8 mouse cellular contexts compared by ENCODE assay signal in the genomic region with DNA sequence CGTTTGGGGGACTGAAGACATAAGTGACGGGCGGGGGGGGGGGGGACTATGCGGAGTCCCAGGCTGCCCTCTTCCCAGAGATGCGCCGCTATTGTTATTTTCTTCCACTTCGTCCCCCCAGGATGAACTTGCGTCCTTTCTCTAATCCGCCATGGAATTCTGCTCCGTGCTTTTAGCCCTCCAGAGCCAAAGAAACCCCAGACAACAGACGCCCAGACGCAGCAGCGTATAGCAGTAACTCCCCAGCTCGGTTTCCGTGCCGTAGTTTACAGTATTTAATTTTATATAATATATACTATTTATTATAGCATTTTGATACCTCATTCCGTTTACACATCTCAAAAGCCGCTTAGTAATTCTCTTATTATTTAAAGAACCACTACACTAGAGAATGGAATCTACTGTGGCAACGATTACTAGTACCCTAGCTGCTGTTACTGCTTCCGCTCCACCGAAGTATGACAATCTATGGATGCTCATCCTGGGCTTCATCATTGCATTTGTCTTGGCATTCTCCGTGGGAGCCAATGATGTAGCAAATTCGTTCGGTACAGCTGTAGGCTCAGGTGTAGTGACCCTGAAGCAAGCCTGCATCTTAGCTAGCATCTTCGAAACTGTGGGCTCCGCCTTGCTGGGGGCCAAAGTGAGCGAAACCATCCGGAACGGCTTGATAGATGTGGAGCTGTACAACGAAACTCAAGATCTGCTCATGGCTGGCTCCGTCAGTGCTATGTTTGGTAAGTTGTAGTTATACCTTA. TPM values are rescaled to one million over a fixed set of nuclear protein-coding genes. Genes with fewer than 3 reads are reported as not detected.
DNase-seq lines count a peak whose midpoint lies in the region; ATAC-seq lines count a peak whose summit lies in the region.

No protein-coding gene starts in this region.

- H3K9me3 ChIP-seq in heart, embryonic 14.5 days (ENCODE audit: control insufficient read depth, low read length) = no peaks in the 10 kb centered on the region
- H3K9me3 ChIP-seq in limb, embryonic 15.5 days = no peaks in the 10 kb centered on the region

- DNase-seq in frontal cortex, postnatal 14 days (ENCODE audit: low spot score in 2 of 2) = no peak
- DNase-seq in 3T3-L1 (ENCODE audit: low read depth, low spot score) = peak; percentile 58
- peak; percentile 43 to 64 for DNase-seq in cerebellum, postnatal 10 days
- DNase-seq in retina, embryonic 14.5 days (ENCODE audit: low spot score) = peak; percentile 47
- DNase-seq in gastrocnemius, postnatal 14 days = no peak

- H3K27me3 ChIP-seq in heart, embryonic 14.5 days (ENCODE audit: control insufficient read depth, insufficient read depth, low read length) = no peaks in the 10 kb centered on the region
- H3K27me3 ChIP-seq in limb, embryonic 15.5 days = no peaks in the 10 kb centered on the region

- 25% methylated on average over 27 of the region's 31 CpGs for WGBS in heart, embryonic 14.5 days
- 17% methylated on average over 30 of the region's 31 CpGs for WGBS in limb, embryonic 15.5 days

- peaks cover 47% of the 10 kb centered on the region for H3K36me3 ChIP-seq in heart, embryonic 14.5 days (ENCODE audit: control insufficient read depth, insufficient read depth, low read length)
- H3K36me3 ChIP-seq in limb, embryonic 15.5 days = peaks cover 27% of the 10 kb centered on the region

- peak overlapping the region; percentile 96 for H3K9ac ChIP-seq in heart, embryonic 14.5 days (ENCODE audit: low read length)
- H3K9ac ChIP-seq in limb, embryonic 15.5 days = peak overlapping the region; percentile 81

- peak; percentile 20; the same call in 1 of the 2 replicates for ATAC-seq in frontal cortex, adult (ENCODE audit: low TSS enrichment)
- no peak for ATAC-seq in heart, embryonic 14.5 days (ENCODE audit: insufficient number of reproducible peaks, insufficient read depth, low FRiP score, low read depth)
- ATAC-seq in limb, embryonic 15.5 days (ENCODE audit: insufficient number of reproducible peaks, low FRiP score, low TSS enrichment, low read depth) = no peak

- intact Hi-C loops in gastrocnemius, postnatal 14 days (cut with DNase I; ENCODE audit: low total_unique reads) = no loop called here

- H3K4me2 ChIP-seq in heart, embryonic 14.5 days (ENCODE audit: low read length) = peak overlapping the region; percentile 67
- H3K4me2 ChIP-seq in limb, embryonic 15.5 days = peak overlapping the region; percentile 90

- H3K4me1 ChIP-seq in heart, embryonic 14.5 days (ENCODE audit: control insufficient read depth in 2 of 2, insufficient read depth in 2 of 2, low read length in 2 of 2) = peaks cover 6 to 22% of the 10 kb centered on the region in 2 experiments
- H3K4me1 ChIP-seq in limb, embryonic 15.5 days = peaks cover 11% of the 10 kb centered on the region

- H3K4me3 ChIP-seq in heart, embryonic 14.5 days (ENCODE audit: control insufficient read depth in 1 of 2, insufficient read depth in 1 of 2, low read depth in 1 of 2, low read length in 2 of 2) = peak overlapping the region; percentile 52 to 83
- peak overlapping the region; percentile 86 for H3K4me3 ChIP-seq in limb, embryonic 15.5 days

- H3K27ac ChIP-seq in heart, embryonic 14.5 days (replicated peaks in 1 of 2; ENCODE audit: control insufficient read depth in 1 of 2, insufficient read depth in 1 of 2, low read depth in 2 of 2, low read length in 2 of 2) = peak overlapping the region in 1 of 2 experiments; percentile 93; a peak in 2 of 4 replicates
- H3K27ac ChIP-seq in limb, embryonic 15.5 days = peak overlapping the region; percentile 90

RNA-seq across cellular contexts. Expression of a gene that starts 0.9 kb away (rescaled TPM):
- polyA plus RNA-seq in heart, embryonic 14.5 days (2014; fragmentation: Nextera tagmentation; extraction: Ambion mirVana) = 21.6 and 22.0 TPM in 2 replicates
- polyA plus RNA-seq in limb, embryonic 15.5 days (2015; fragmentation: Nextera tagmentation; extraction: Ambion mirVana) = 21.6 and 22.3 TPM in 2 replicates
- total RNA-seq in gastrocnemius, postnatal 14 days (2021) = 1 to 10 TPM; 4.5 to 5.1 TPM

Comparison
In these comparisons a context has a peak if more than half of its experiments do, and no peak if none do; other contexts are left out.
1. DNase-seq: peak in 3T3-L1 (single experiment), cerebellum, postnatal 10 days (2 of 2) and retina, embryonic 14.5 days (single experiment); none in frontal cortex, postnatal 14 days (0 of 2) and gastrocnemius, postnatal 14 days (single experiment).